Mouse (Mus musculus) midbrain, embryonic 11.5 days (tissue): Measurements from ENCODE around the gene Immp2l. TPM values are rescaled to one million over a fixed set of nuclear protein-coding genes. Genes with fewer than 3 reads are reported as not detected.
"Not testable (repeated sequence)": the region's sequence is repeated elsewhere in the genome, so short reads cannot be mapped to it uniquely, and the experiment has no call there.

Experiments used
- ATAC-seq: fragments of 200-750 bp; cut with Nextera tagmentation; 2 replicates; pipeline ENCODE4 v1.8.0; 2017; ENCODE audit warnings: moderate TSS enrichment, moderate library complexity; ENCODE audit not compliant: low FRiP score
- DNase-seq: peaks from one replicate; pipeline ENCODE4 v3.0.0; 2015; ENCODE audit warnings: low spot score; ENCODE audit errors: missing footprints
- H3K27ac ChIP-seq: fragments of 300-500 bp; sonication (generic); 2 replicates; pipeline ENCODE4 v1.5.1; 2014; ENCODE audit warnings: low read depth, low read length
- H3K27me3 ChIP-seq: fragments of 300-500 bp; sonication (generic); 2 replicates; pipeline ENCODE4 v1.6.1; 2014; ENCODE audit warnings: mild to moderate bottlenecking, low read length, moderate library complexity, mixed read lengths; ENCODE audit not compliant: control insufficient read depth, insufficient read depth
- H3K36me3 ChIP-seq: fragments of 300-500 bp; sonication (generic); 2 replicates; pipeline ENCODE4 v1.6.1; 2014; ENCODE audit warnings: mild to moderate bottlenecking, low read length, moderate library complexity, mixed read lengths; ENCODE audit not compliant: control insufficient read depth, insufficient read depth
- H3K4me1 ChIP-seq: fragments of 300-500 bp; sonication (generic); 2 replicates; pipeline ENCODE4 v1.6.1; 2014; ENCODE audit warnings: low read length; ENCODE audit not compliant: control insufficient read depth, insufficient read depth
- H3K4me2 ChIP-seq: fragments of 300-500 bp; sonication (generic); 2 replicates; pipeline ENCODE4 v1.6.1; 2014; ENCODE audit warnings: mild to moderate bottlenecking, moderate library complexity
- H3K4me3 ChIP-seq: fragments of 300-500 bp; sonication (generic); 2 replicates; pipeline ENCODE4 v1.5.1; 2014; ENCODE audit warnings: low read depth, low read length
- H3K9ac ChIP-seq: fragments of 300-500 bp; sonication (generic); 2 replicates; pipeline ENCODE4 v1.6.1; 2014; ENCODE audit warnings: low read length
- H3K9me3 ChIP-seq: fragments of 300-500 bp; sonication (generic); 2 replicates; pipeline ENCODE4 v1.6.1; 2016; ENCODE audit warnings: low read length; ENCODE audit not compliant: control insufficient read depth
- WGBS: fragments of 180-500 bp; shearing (Covaris S2); extraction: QIAGEN DNeasy Blood & Tissue Kit; methylation state at CpG from one replicate; pipeline ENCODE4 v1.1.7; 2014; 5-methylcytosine and 5-hydroxymethylcytosine counted together
- polyA plus RNA-seq: library from polyadenylated mRNA; unstranded; fragments of >200 nt; fragmentation: Nextera tagmentation; extraction: Ambion mirVana; gene quantifications from 2 replicates; pipeline ENCODE4 v1.2.1, GENCODE M21; 2014

Gene Immp2l
- polyA plus RNA-seq, 1 experiment from 2014 or later: 9.1 TPM

- Histone ChIP-seq H3K4me3 (no peak overlapping the region), H3K4me2 (no peak overlapping the region), H3K27ac (no peak overlapping the region), H3K4me1 (no peaks in the 10 kb centered on the region), H3K27me3 (no peaks in the 10 kb centered on the region), H3K9me3 (no peaks in the 10 kb centered on the region), H3K9ac (no peak overlapping the region), H3K36me3 (no peaks in the 10 kb centered on the region)
- DNase-seq: no peak
- no peak for ATAC-seq
- WGBS: 89% methylated on average over 2 of the region's 2 CpGs
These were observed 810.8 kb downstream of the Immp2l start for GRCm38 (mm10) chr12:41834646-41835045.

GRCm38 (mm10) chr12:41838334-41838847 is 814.5 kb downstream of the Immp2l start:
- WGBS: 80% methylated on average over 6 of the region's 6 CpGs
- Histone ChIP-seq H3K9me3 (no peaks in the 10 kb centered on the region), H3K4me2 (no peak overlapping the region), H3K36me3 (no peaks in the 10 kb centered on the region), H3K4me3 (no peak overlapping the region), H3K27me3 (no peaks in the 10 kb centered on the region), H3K27ac (no peak overlapping the region), H3K9ac (no peak overlapping the region), H3K4me1 (no peaks in the 10 kb centered on the region)
- DNase-seq: peak; percentile 54
- no peak for ATAC-seq

GRCm38 (mm10) chr12:41839241-41839640 is 815.4 kb downstream of the Immp2l start:
- H3K36me3 ChIP-seq: no peaks in the 10 kb centered on the region
- WGBS: 91% methylated on average over 2 of the region's 2 CpGs
- H3K9me3 ChIP-seq: no peaks in the 10 kb centered on the region
- no peak overlapping the region for H3K9ac ChIP-seq
- H3K27ac ChIP-seq: no peak overlapping the region
- H3K27me3 ChIP-seq: no peaks in the 10 kb centered on the region
- H3K4me1 ChIP-seq: no peaks in the 10 kb centered on the region
- H3K4me3 ChIP-seq: no peak overlapping the region
- peak; percentile 56 for DNase-seq
- no peak overlapping the region for H3K4me2 ChIP-seq
- ATAC-seq: no peak

GRCm38 (mm10) chr12:41842694-41843329 is 818.9 kb downstream of the Immp2l start:
- H3K27ac ChIP-seq: no peak overlapping the region
- H3K4me2 ChIP-seq: no peak overlapping the region
- H3K36me3 ChIP-seq: no peaks in the 10 kb centered on the region
- H3K4me3 ChIP-seq: no peak overlapping the region
- ATAC-seq (no peak), DNase-seq (peak; percentile 47)
- H3K4me1 ChIP-seq: no peaks in the 10 kb centered on the region
- no peak overlapping the region for H3K9ac ChIP-seq
- H3K27me3 ChIP-seq: no peaks in the 10 kb centered on the region
- no peaks in the 10 kb centered on the region for H3K9me3 ChIP-seq
- WGBS: 84% methylated on average over 6 of the region's 6 CpGs

- H3K4me3 ChIP-seq: no peak overlapping the region
- no peaks in the 10 kb centered on the region for H3K36me3 ChIP-seq
- H3K9ac ChIP-seq: no peak overlapping the region
- no peak overlapping the region for H3K4me2 ChIP-seq
- no peak for ATAC-seq
- no peaks in the 10 kb centered on the region for H3K9me3 ChIP-seq
- no peak overlapping the region for H3K27ac ChIP-seq
- H3K27me3 ChIP-seq: no peaks in the 10 kb centered on the region
- 92% methylated on average over 7 of the region's 7 CpGs for WGBS
- DNase-seq: peak; percentile 35
- no peaks in the 10 kb centered on the region for H3K4me1 ChIP-seq
These were observed 828.1 kb downstream of the Immp2l start for GRCm38 (mm10) chr12:41851896-41852470.

- not testable (repeated sequence) for H3K4me3 ChIP-seq, H3K27ac ChIP-seq, H3K4me2 ChIP-seq, H3K27me3 ChIP-seq, H3K36me3 ChIP-seq, H3K9ac ChIP-seq, H3K9me3 ChIP-seq, ATAC-seq, H3K4me1 ChIP-seq
- peak; percentile 78 for DNase-seq
- WGBS: 44% methylated on average over 5 of the region's 5 CpGs
These were observed 835.8 kb downstream of the Immp2l start for GRCm38 (mm10) chr12:41859652-41860051.

- Histone ChIP-seq H3K4me1 (no peaks in the 10 kb centered on the region), H3K27me3 (no peaks in the 10 kb centered on the region), H3K27ac (no peak overlapping the region), H3K36me3 (no peaks in the 10 kb centered on the region), H3K9ac (no peak overlapping the region), H3K9me3 (peaks cover 5% of the 10 kb centered on the region; the same call in 1 of the 2 replicates), H3K4me3 (no peak overlapping the region), H3K4me2 (no peak overlapping the region)
- DNase-seq (peak; percentile 83), ATAC-seq (no peak)
- WGBS: 97% methylated on average over 2 of the region's 2 CpGs
These were observed 844.4 kb downstream of the Immp2l start for GRCm38 (mm10) chr12:41868317-41868716.

- WGBS: 83% methylated on average over 2 of the region's 2 CpGs
- ATAC-seq (no peak), DNase-seq (peak; percentile 69)
- Histone ChIP-seq H3K27ac (no peak overlapping the region), H3K36me3 (no peaks in the 10 kb centered on the region), H3K4me1 (no peaks in the 10 kb centered on the region), H3K4me3 (no peak overlapping the region), H3K9ac (no peak overlapping the region), H3K27me3 (no peaks in the 10 kb centered on the region), H3K4me2 (no peak overlapping the region), H3K9me3 (no peaks in the 10 kb centered on the region)
These were observed 850.1 kb downstream of the Immp2l start for GRCm38 (mm10) chr12:41874015-41874414.

GRCm38 (mm10) chr12:41877292-41877959 is 853.5 kb downstream of the Immp2l start:
- 78% methylated on average over 5 of the region's 5 CpGs for WGBS
- no peaks in the 10 kb centered on the region for H3K9me3 ChIP-seq
- ATAC-seq: no peak
- peak; percentile 53 for DNase-seq
- H3K36me3 ChIP-seq: no peaks in the 10 kb centered on the region
- H3K9ac ChIP-seq: no peak overlapping the region
- H3K4me1 ChIP-seq: no peaks in the 10 kb centered on the region
- H3K27me3 ChIP-seq: no peaks in the 10 kb centered on the region
- no peak overlapping the region for H3K4me3 ChIP-seq
- no peak overlapping the region for H3K4me2 ChIP-seq
- no peak overlapping the region for H3K27ac ChIP-seq
